Mouse (Mus musculus) right cerebral cortex, adult 2 months (tissue): ENCODE data around the gene Setdb2.
A peak's percentile ranks its signal among the peaks of the same experiment; 100 is the strongest.

ENCODE experiments used
- DNase-seq, 2 experiments: peaks; one replicate each; pipeline ENCODE4 v3.0.0; 2021 to 2022; ENCODE audit warnings: low spot score in 2 of 2

Setdb2 gene

GRCm38 (mm10) chr14:59370348-59371068 lies 70.2 kb downstream of the Setdb2 start:
- DNase-seq: no peak

- no peak for DNase-seq
These were observed 74.1 kb downstream of the Setdb2 start for GRCm38 (mm10) chr14:59366386-59367105.

- peak; percentile 3 to 10 for DNase-seq
These were observed 75.4 kb downstream of the Setdb2 start, which contains the start of gene Phf11d for GRCm38 (mm10) chr14:59365244-59365644. Gene Phf11d (minus strand): TSS chr14:59365470.
